Mouse (Mus musculus): ENCODE results near the gene Nrxn1. TPM values are rescaled to one million over a fixed set of nuclear protein-coding genes. Genes with fewer than 3 reads are reported as not detected.

The Nrxn1 gene
- total and polyA plus RNA-seq, 3 experiments = not detected

- Histone ChIP-seq H3K36me3 (ENCODE audit: control insufficient read depth in 1 of 2, insufficient read depth in 2 of 2, low read length in 2 of 2) (no peaks in the 10 kb centered on the region), H3K4me3 (ENCODE audit: control insufficient read depth in 1 of 2, insufficient read depth in 1 of 2, low read depth in 2 of 2, low read length in 2 of 2) (no peak overlapping the region), H3K27me3 (ENCODE audit: control insufficient read depth in 1 of 2, insufficient read depth in 2 of 2, low read length in 2 of 2) (no peaks in the 10 kb centered on the region), H3K9ac (ENCODE audit: control insufficient read depth, low read depth, low read length, poor library complexity, severe bottlenecking) (no peak overlapping the region), H3K4me1 (ENCODE audit: control insufficient read depth in 1 of 2, insufficient read depth in 2 of 2, low read length in 2 of 2) (no peaks in the 10 kb centered on the region), H3K79me2 (ENCODE audit: control insufficient read depth, insufficient read depth, low read length, poor library complexity) (no peaks in the 10 kb centered on the region), H3K9me3 (replicated peaks; ENCODE audit: insufficient read depth, low read length) (no peaks in the 10 kb centered on the region), H3K27ac (ENCODE audit: control insufficient read depth, low read depth, low read length) (no peak overlapping the region)
- no peak for TF ChIP-seq MAZ (IDR thresholded peaks at IDR 0.05; ENCODE audit: low read depth, low read length)
- no peak for DNase-seq (ENCODE audit: low read depth, low spot score)
Observed at GRCm38 (mm10) chr17:91086412-91086811, 6.5 kb downstream of the Nrxn1 start.

DNA sequence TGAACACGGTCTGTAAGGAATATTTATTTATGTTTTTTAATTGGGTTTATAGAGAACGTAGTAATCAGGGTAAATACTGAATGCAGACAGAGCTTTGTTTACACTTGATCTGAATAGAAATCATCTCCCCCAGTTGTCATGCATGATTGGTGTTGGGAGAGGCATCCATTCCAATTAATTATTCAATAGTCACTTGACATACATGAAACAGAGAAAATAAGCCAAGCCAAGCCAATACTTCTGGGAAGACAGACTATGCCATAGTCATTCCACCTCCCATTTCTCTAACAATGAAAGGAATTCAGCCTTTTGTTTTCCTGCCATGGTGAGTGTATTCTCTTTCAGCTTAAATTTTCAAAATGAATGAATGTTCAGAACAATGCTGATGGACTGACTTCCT is 7.5 kb downstream of the Nrxn1 start:
- TF ChIP-seq RCOR1 (IDR thresholded peaks at IDR 0.05; ENCODE audit: low read depth, low read length) = no peak
- no peak for TF ChIP-seq USF2 (IDR thresholded peaks at IDR 0.05; ENCODE audit: borderline replicate concordance in 1 of 2, insufficient read depth in 1 of 2, low read depth in 1 of 2, low read length in 2 of 2)
- no peak for TF ChIP-seq POLR2AphosphoS2 (IDR thresholded peaks at IDR 0.05; ENCODE audit: low read length)
- no peak for TF ChIP-seq MAX (IDR thresholded peaks at IDR 0.05; ENCODE audit: low read length)
- no peak for TF ChIP-seq UBTF (IDR thresholded peaks at IDR 0.05; ENCODE audit: borderline replicate concordance, insufficient read depth, low read depth, low read length)
- TF ChIP-seq BHLHE40 (IDR thresholded peaks at IDR 0.05; ENCODE audit: borderline replicate concordance, low read depth, low read length) = no peak
- no peak for TF ChIP-seq MYC (IDR thresholded peaks at IDR 0.05; ENCODE audit: low read depth, low read length)
- no peak for TF ChIP-seq GABPA (IDR thresholded peaks at IDR 0.05; ENCODE audit: low read depth, low read length)
- no peak for TF ChIP-seq ZKSCAN1 (IDR thresholded peaks at IDR 0.05; ENCODE audit: low read depth, low read length)
- TF ChIP-seq ZC3H11A (IDR thresholded peaks at IDR 0.05; ENCODE audit: low read depth, low read length) = no peak
- TF ChIP-seq NELFE (IDR thresholded peaks at IDR 0.05; ENCODE audit: low read depth, low read length) = no peak
- no peak for TF ChIP-seq NRF1 (IDR thresholded peaks at IDR 0.05; ENCODE audit: insufficient read depth, low read depth, low read length, poor library complexity, severe bottlenecking)
- TF ChIP-seq MAZ (IDR thresholded peaks at IDR 0.05; ENCODE audit: low read depth, low read length) = no peak
- no peaks in the 10 kb centered on the region for H3K9me3 ChIP-seq (replicated peaks; ENCODE audit: insufficient read depth, low read length)
- H3K27ac ChIP-seq (ENCODE audit: control insufficient read depth, low read depth, low read length) = no peak overlapping the region
- no peaks in the 10 kb centered on the region for H3K36me3 ChIP-seq (ENCODE audit: control insufficient read depth in 1 of 2, insufficient read depth in 2 of 2, low read length in 2 of 2)
- no peaks in the 10 kb centered on the region for H3K4me1 ChIP-seq (ENCODE audit: control insufficient read depth in 1 of 2, insufficient read depth in 2 of 2, low read length in 2 of 2)
- no peak overlapping the region for H3K9ac ChIP-seq (ENCODE audit: control insufficient read depth, low read depth, low read length, poor library complexity, severe bottlenecking)
- no peaks in the 10 kb centered on the region for H3K79me2 ChIP-seq (ENCODE audit: control insufficient read depth, insufficient read depth, low read length, poor library complexity)
- H3K27me3 ChIP-seq (ENCODE audit: control insufficient read depth in 1 of 2, insufficient read depth in 2 of 2, low read length in 2 of 2) = no peaks in the 10 kb centered on the region
- no peak overlapping the region for H3K4me3 ChIP-seq (ENCODE audit: control insufficient read depth in 1 of 2, insufficient read depth in 1 of 2, low read depth in 2 of 2, low read length in 2 of 2)
- DNase-seq (ENCODE audit: low read depth, low spot score) = no peak

GRCm38 (mm10) chr17:91079096-91079495 is 13.8 kb downstream of the Nrxn1 start:
- Histone ChIP-seq H3K79me2 (ENCODE audit: control insufficient read depth, insufficient read depth, low read length, poor library complexity) (no peaks in the 10 kb centered on the region), H3K4me3 (ENCODE audit: control insufficient read depth in 1 of 2, insufficient read depth in 1 of 2, low read depth in 2 of 2, low read length in 2 of 2) (no peak overlapping the region), H3K36me3 (ENCODE audit: control insufficient read depth in 1 of 2, insufficient read depth in 2 of 2, low read length in 2 of 2) (no peaks in the 10 kb centered on the region), H3K4me1 (ENCODE audit: control insufficient read depth in 1 of 2, insufficient read depth in 2 of 2, low read length in 2 of 2) (no peaks in the 10 kb centered on the region), H3K9me3 (replicated peaks; ENCODE audit: insufficient read depth, low read length) (no peaks in the 10 kb centered on the region), H3K27me3 (ENCODE audit: control insufficient read depth in 1 of 2, insufficient read depth in 2 of 2, low read length in 2 of 2) (no peaks in the 10 kb centered on the region), H3K9ac (ENCODE audit: control insufficient read depth, low read depth, low read length, poor library complexity, severe bottlenecking) (no peak overlapping the region), H3K27ac (ENCODE audit: control insufficient read depth, low read depth, low read length) (no peak overlapping the region)
- no peak for DNase-seq (ENCODE audit: low read depth, low spot score)
- TF ChIP-seq MYB (IDR thresholded peaks at IDR 0.05; ENCODE audit: low read depth, low read length) (no peak), SMC3 (IDR thresholded peaks at IDR 0.05; ENCODE audit: low read depth, low read length) (no peak), MAZ (IDR thresholded peaks at IDR 0.05; ENCODE audit: low read depth, low read length) (no peak), TBP (IDR thresholded peaks at IDR 0.05; ENCODE audit: low read depth, low read length) (no peak), CTCF (IDR thresholded peaks at IDR 0.05 in 2 of 3, conservative IDR thresholded peaks at IDR 0.05 in 1 of 3; ENCODE audit: control insufficient read depth in 1 of 3, insufficient read depth in 1 of 3, low read depth in 2 of 3, low read length in 3 of 3, poor library complexity in 1 of 3, severe bottlenecking in 1 of 3) (no peak), USF2 (IDR thresholded peaks at IDR 0.05; ENCODE audit: borderline replicate concordance in 1 of 2, insufficient read depth in 1 of 2, low read depth in 1 of 2, low read length in 2 of 2) (no peak), TAL1 (IDR thresholded peaks at IDR 0.05; ENCODE audit: low read length) (no peak), NRF1 (IDR thresholded peaks at IDR 0.05; ENCODE audit: insufficient read depth, low read depth, low read length, poor library complexity, severe bottlenecking) (no peak), ZNF384 (IDR thresholded peaks at IDR 0.05; ENCODE audit: low read depth, low read length) (no peak), MYC (IDR thresholded peaks at IDR 0.05; ENCODE audit: low read depth, low read length) (no peak), EP300 (IDR thresholded peaks at IDR 0.05; ENCODE audit: low read depth in 1 of 2, low read length in 2 of 2) (no peak), RCOR1 (IDR thresholded peaks at IDR 0.05; ENCODE audit: low read depth, low read length) (no peak), MAX (IDR thresholded peaks at IDR 0.05; ENCODE audit: low read length) (no peak), GABPA (IDR thresholded peaks at IDR 0.05; ENCODE audit: low read depth, low read length) (no peak), ETS1 (IDR thresholded peaks at IDR 0.05; ENCODE audit: low read depth, low read length) (no peak), ZMIZ1 (IDR thresholded peaks at IDR 0.05; ENCODE audit: low read depth, low read length) (no peak), BHLHE40 (IDR thresholded peaks at IDR 0.05; ENCODE audit: borderline replicate concordance, low read depth, low read length) (no peak)

All from MEL (cell line).